Mouse (Mus musculus) small intestine, adult 2 months (tissue): ENCODE data around the gene Eepd1. TPM values are rescaled to one million over a fixed set of nuclear protein-coding genes. Genes with fewer than 3 reads are reported as not detected.

Experiments used
- H3K27ac ChIP-seq: fragments of 200-500 bp; 2 replicates; pipeline ENCODE4 v1.5.1; 2012; ENCODE audit warnings: low read depth, low read length, control low read depth, inconsistent platforms; ENCODE audit not compliant: insufficient read depth
- H3K27me3 ChIP-seq: fragments of 200-500 bp; 2 replicates; pipeline ENCODE4 v1.6.1; 2012; ENCODE audit warnings: mild to moderate bottlenecking, moderate library complexity, low read length, inconsistent platforms; ENCODE audit not compliant: control insufficient read depth, insufficient read depth
- H3K36me3 ChIP-seq: fragments of 200-500 bp; 2 replicates; pipeline ENCODE4 v1.6.1; 2012; ENCODE audit warnings: mild to moderate bottlenecking, low read length, control low read depth, inconsistent platforms; ENCODE audit not compliant: control insufficient read depth, insufficient read depth
- H3K4me1 ChIP-seq: fragments of 200-500 bp; 2 replicates; pipeline ENCODE4 v1.6.1; 2012; ENCODE audit warnings: low read length, inconsistent platforms, mixed read lengths; ENCODE audit not compliant: control insufficient read depth, insufficient read depth, insufficient read length
- H3K4me3 ChIP-seq: fragments of 200-500 bp; 2 replicates; pipeline ENCODE4 v1.5.1; 2012; ENCODE audit warnings: low read depth, mild to moderate bottlenecking, control low read depth, inconsistent platforms, low read length, moderate library complexity
- CTCF ChIP-seq: fragments of 200-500 bp; IDR thresholded peaks from 2 replicates; pipeline ENCODE4 v1.5.1; 2012; ENCODE audit warnings: low read depth, mild to moderate bottlenecking, control low read depth, inconsistent platforms, low read length, moderate library complexity, mixed read lengths; ENCODE audit not compliant: insufficient replicate concordance, insufficient read length; ENCODE audit errors: extremely low read depth
- POLR2A ChIP-seq: fragments of 200-500 bp; IDR thresholded peaks from 2 replicates; pipeline ENCODE4 v1.6.1; 2012; ENCODE audit warnings: low read depth, mild to moderate bottlenecking, control low read depth, inconsistent platforms, low read length, moderate library complexity
- WGBS: fragments of 180-500 bp; shearing (Covaris S2); methylation state at CpG from one replicate; pipeline ENCODE4 v1.1.7; 2018; 5-methylcytosine and 5-hydroxymethylcytosine counted together
- polyA plus RNA-seq: library from polyadenylated mRNA; depleted of rRNA; stranded (reverse); fragments of >200 nt; gene quantifications from 2 replicates; pipeline ENCODE4 v1.2.3, GENCODE M21; 2012

Gene Eepd1
- polyA plus RNA-seq, 1 experiment = 22.7 TPM

DNA sequence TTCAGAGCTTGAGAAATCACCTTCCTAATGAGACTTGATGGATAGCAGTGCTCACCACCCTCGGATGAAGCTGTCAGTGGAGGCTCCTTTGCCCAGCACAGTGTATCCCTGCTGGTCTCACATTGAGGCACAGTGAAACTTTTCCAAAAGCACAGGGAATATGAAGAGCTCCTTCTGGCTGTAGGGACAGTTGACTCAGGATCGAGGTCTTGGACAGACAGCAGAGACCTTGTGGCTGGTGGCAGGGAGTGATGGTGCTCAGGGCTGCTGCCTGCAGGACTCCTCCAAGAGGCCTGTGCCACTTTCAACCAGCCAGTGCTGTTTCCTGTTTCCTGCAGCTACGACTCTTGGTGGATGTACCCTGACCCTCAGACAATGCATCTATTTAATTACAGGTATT lies 18.0 kb downstream of the Eepd1 start:
- H3K4me3 ChIP-seq = no peak overlapping the region
- H3K4me1 ChIP-seq = peaks cover 4% of the 10 kb centered on the region
- H3K36me3 ChIP-seq = peaks cover 13% of the 10 kb centered on the region
- no peaks in the 10 kb centered on the region for H3K27me3 ChIP-seq
- TF ChIP-seq POLR2A (no peak), CTCF (no peak)
- no peak overlapping the region for H3K27ac ChIP-seq
- 49% methylated on average over 3 of the region's 3 CpGs for WGBS

DNA sequence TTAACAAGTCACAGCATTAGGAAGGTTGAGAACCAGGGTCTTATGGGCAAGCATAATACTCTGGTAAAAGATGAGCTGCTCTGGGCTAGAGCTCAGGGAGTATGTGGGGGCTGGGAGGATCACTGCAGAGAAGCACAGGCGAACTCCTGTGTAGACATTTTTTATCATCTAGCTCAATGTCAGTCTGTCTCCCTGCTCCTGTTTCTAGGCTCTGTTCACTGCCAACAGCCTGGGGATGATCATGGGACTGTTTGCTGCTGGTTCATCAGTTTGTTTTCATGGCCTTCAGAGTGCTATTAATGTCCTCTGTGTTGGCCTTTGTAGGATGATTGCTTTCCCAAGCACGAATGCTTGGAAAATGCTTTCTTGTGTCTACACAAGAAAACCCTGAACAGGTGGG lies 18.7 kb downstream of the Eepd1 start:
- Histone ChIP-seq H3K36me3 (peaks cover 13% of the 10 kb centered on the region), H3K27me3 (no peaks in the 10 kb centered on the region), H3K4me1 (peaks cover 4% of the 10 kb centered on the region), H3K27ac (no peak overlapping the region), H3K4me3 (no peak overlapping the region)
- WGBS = 86% methylated on average over 2 of the region's 2 CpGs
- no peak for TF ChIP-seq CTCF
- no peak for TF ChIP-seq POLR2A

DNA sequence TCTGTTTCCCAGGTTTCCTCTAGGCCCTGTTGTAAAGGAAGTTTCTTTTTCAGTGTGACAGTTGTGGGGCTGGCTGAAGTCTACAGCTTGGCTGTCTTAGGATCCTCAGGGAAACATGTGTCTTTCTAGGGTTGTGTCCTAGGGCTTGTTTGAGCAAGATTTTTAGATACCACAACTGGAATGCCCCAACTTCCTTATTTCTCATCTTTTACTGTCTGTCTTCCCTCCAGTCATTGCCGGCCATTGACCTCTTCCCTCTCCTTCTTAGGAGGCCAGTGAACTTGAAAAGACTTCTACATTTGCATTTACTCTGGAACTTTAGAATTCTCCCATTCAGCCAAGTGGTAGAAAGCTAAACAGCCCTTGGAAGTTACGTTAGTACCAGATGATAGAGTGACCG lies 27.5 kb downstream of the Eepd1 start:
- WGBS = 75% methylated on average over 3 of the region's 3 CpGs
- no peak overlapping the region for H3K27ac ChIP-seq
- no peak overlapping the region for H3K4me3 ChIP-seq
- H3K4me1 ChIP-seq = peaks cover 4% of the 10 kb centered on the region
- peaks cover 3% of the 10 kb centered on the region for H3K36me3 ChIP-seq
- TF ChIP-seq CTCF (no peak), POLR2A (no peak)
- no peaks in the 10 kb centered on the region for H3K27me3 ChIP-seq

DNA sequence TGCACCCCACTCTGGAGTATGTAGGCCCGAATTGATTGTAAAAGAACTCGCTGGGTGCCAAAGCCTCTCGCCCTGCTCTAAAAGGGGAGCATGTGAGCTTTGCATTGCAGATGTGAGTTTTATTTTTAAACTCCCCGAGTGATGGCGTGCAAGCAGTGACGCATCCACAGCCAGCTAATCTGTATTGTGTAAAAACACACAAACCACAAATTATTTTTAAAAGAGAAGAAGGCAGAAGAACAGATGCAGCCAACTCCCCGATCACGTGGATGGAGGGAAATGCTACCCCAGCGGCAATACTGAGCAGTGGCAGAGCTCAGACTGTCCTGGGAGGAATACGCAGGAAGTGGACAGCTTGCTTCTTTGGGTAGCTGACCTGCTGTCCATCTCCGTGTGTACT lies 29.2 kb downstream of the Eepd1 start:
- no peak overlapping the region for H3K27ac ChIP-seq
- peaks cover 3% of the 10 kb centered on the region for H3K36me3 ChIP-seq
- no peaks in the 10 kb centered on the region for H3K27me3 ChIP-seq
- no peak for TF ChIP-seq CTCF
- no peak for TF ChIP-seq POLR2A
- peaks cover 4% of the 10 kb centered on the region for H3K4me1 ChIP-seq
- WGBS = 83% methylated on average over 11 of the region's 11 CpGs
- H3K4me3 ChIP-seq = no peak overlapping the region

DNA sequence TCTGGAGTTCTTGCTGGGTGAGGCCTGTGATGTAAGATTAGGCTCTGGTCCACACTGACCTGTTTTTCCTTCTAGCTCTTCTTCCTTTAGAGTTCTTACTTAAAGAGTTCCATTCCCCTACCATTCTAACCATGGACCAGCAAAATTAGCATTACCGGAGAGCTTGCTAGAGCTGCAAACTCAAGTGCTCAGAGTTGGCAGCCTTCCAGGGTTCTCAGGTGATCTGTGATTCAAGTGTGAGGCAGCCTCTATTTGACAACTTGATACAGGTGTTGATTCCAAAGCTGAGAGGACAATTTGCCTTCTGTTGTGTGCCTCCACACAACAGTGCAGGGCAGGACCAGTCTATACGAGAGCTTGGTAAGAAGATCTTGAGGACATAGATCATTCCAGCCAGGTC lies 31.7 kb downstream of the Eepd1 start:
- Histone ChIP-seq H3K36me3 (no peaks in the 10 kb centered on the region), H3K4me1 (peaks cover 10% of the 10 kb centered on the region), H3K27ac (no peak overlapping the region), H3K4me3 (no peak overlapping the region), H3K27me3 (no peaks in the 10 kb centered on the region)
- WGBS = 33% methylated on average over 2 of the region's 2 CpGs
- no peak for TF ChIP-seq CTCF
- no peak for TF ChIP-seq POLR2A

DNA sequence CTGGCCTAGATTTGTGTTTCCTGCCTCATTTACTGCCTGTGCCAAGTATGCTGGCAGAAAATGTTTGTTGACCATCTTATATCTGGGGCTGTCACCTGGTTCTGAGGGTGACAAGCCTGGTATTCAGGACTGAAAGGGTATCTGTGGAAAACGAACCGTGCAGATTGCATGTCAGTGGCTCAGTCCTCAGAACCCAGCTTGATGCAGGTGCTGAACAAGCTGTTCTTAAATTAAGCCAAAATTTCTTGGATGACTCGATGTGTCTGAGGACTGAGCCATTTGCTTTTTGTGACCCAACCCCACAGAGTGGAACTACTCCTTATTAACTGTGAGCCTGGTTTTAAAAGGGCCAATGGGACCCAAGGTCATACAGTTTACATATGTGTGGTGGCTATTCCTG lies 32.2 kb downstream of the Eepd1 start:
- peaks cover 9% of the 10 kb centered on the region for H3K4me1 ChIP-seq
- WGBS = 73% methylated on average over 3 of the region's 3 CpGs
- H3K27me3 ChIP-seq = no peaks in the 10 kb centered on the region
- no peaks in the 10 kb centered on the region for H3K36me3 ChIP-seq
- no peak overlapping the region for H3K4me3 ChIP-seq
- no peak overlapping the region for H3K27ac ChIP-seq
- TF ChIP-seq POLR2A (no peak), CTCF (no peak)

DNA sequence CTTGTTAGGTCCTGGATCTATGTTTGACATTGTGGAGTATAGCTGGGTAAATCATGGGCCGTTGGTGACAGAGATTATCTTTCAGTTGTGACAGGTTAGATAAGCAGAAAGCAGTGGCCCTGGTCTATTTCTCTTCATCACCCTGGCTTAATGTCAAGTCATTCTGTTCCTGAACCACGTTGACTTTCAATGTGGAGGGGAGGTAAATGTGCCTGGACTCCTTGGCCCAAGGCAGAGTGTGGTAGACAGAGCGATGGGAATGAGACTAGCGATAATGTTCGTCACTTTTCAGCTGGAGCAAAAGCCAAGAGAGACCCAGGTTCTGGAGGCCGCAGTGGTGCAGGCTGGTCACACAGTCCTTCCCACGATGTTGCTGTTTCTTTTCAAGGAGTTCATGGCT lies 35.3 kb downstream of the Eepd1 start:
- peaks cover 6% of the 10 kb centered on the region; the same call in 1 of the 2 replicates for H3K4me1 ChIP-seq
- H3K36me3 ChIP-seq = no peaks in the 10 kb centered on the region
- 66% methylated on average over 7 of the region's 7 CpGs for WGBS
- no peak for TF ChIP-seq CTCF
- TF ChIP-seq POLR2A = no peak
- H3K4me3 ChIP-seq = no peak overlapping the region
- no peak overlapping the region for H3K27ac ChIP-seq
- H3K27me3 ChIP-seq = no peaks in the 10 kb centered on the region

DNA sequence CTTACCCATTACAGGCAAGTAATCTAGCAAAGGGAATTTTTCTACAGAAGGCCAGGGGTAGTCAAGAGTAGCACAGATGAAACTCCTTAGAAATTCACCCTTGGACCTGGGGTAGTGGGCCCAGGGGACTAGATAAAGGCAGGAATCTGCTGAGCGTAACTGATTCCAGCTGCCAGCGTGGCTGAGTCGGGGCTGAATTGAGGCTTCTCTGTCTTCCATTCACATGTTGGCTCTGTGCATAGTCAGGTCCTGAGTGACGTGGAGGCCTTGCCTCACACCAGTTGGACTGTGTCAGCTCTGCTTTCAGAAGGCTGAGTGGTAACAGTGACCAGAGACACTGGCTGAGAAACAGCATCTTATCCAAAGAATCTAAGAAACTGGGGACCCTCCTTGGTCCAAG lies 36.6 kb downstream of the Eepd1 start:
- WGBS = 88% methylated on average over 4 of the region's 4 CpGs
- no peaks in the 10 kb centered on the region for H3K36me3 ChIP-seq
- no peak overlapping the region for H3K27ac ChIP-seq
- no peaks in the 10 kb centered on the region for H3K27me3 ChIP-seq
- H3K4me3 ChIP-seq = no peak overlapping the region
- TF ChIP-seq CTCF (no peak), POLR2A (no peak)
- H3K4me1 ChIP-seq = peaks cover 6% of the 10 kb centered on the region; the same call in 1 of the 2 replicates
